Mouse (Mus musculus): ENCODE data around the gene Pla2g1b. TPM values are rescaled to one million over a fixed set of nuclear protein-coding genes. Genes with fewer than 3 reads are reported as not detected.
"Not testable (repeated sequence)": the region's sequence is repeated elsewhere in the genome, so short reads cannot be mapped to it uniquely, and the experiment has no call there.

The Pla2g1b gene
- total RNA-seq, 2 experiments from 2014 or later = not detected

- intact Hi-C loops (cut with DNase I) = not testable (repeated sequence)
- DNase-seq = peak in 1 of 2 experiments; percentile 22
Measured at GRCm38 (mm10) chr5:115442663-115443062, 23.4 kb upstream of the Pla2g1b start.

DNA sequence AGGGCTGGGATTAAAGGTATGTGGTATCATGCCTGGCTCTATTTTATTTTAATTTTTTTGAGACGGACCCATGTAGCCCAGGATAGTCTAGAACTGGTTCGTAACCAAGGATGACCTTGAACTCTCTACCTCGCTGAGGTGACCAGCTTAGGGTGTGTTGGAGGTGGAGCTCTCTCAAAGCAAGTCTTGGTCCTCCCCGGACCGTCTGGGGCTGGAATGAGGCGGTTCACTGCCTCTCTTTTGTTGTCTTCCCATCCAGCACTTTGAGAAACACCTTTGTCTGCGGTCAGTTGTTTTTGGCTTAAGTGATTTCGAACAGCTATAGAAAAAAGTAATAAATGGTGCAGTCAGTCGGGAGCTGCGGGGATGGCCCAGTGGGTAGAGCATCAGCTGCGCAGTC lies 21.9 kb upstream of the Pla2g1b start:
- DNase-seq = no peak
- intact Hi-C loops (cut with DNase I) = no loop called here

DNA sequence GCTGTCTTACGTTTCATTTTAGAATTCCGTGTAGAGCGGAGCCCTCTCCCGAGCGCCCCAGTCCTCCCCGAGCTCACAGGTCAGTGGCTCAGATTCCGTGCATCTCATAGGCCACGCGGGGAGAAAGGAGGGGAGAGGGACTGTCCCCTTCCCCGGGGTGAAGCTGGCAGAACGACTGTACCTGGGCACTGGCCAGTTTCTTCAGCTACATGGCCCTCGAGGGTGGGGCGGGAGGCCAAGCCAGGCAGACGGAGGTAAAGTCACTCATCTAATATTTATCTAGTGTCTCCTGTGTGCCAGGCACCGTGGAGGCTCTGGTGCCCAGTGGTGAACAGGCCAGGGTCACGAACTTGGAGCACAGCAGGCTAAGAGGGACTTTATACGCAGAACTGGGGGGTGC lies 19.0 kb upstream of the Pla2g1b start:
- intact Hi-C loops (cut with DNase I) = no loop called here
- no peak for DNase-seq

GRCm38 (mm10) chr5:115449247-115449646 lies 16.8 kb upstream of the Pla2g1b start:
- DNase-seq = no peak
- intact Hi-C loops (cut with DNase I) = no loop called here

DNA sequence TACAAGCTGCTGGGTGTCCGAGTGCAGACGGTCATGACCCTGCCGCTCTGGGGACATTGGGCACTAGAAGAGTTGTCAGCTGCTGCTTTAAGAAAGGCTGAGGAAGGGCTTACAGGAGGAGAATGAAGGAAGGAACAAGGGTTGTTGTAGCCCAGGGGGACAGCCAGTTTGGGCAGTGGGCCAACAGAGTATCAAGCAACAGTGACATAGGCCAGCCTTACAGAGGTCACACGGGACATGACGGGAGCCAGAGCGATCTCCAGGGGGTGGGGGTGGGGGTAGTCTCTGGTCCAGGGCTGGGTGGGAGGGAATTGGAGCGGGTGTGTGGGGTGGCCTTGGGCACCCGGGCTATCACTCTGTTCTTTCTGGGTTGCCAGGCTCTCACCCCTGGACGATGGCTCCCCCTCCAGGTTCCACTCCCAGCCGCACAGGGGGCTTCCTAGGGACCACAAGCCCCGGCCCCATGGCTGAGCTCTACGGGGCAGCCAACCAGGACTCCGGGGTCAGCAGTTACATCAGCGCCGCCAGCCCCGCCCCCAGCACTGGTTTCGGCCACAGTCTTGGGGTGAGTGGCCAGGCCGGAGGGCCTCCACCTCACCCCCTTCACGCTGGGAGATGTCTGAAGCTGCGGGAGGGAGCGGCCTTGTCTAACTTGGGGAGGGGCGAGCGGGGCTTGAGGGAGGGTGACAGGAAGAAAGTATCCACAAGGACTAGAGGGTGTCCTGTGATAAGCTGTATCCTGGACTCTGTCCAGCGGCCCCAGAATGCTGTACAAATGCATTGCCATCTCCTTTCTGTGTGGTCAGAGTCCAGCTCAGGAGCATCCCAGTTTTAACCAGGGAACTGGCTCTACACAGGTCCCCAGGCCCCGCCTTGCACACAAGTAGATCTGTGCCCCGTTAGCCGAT lies 15.4 kb upstream of the Pla2g1b start:
- DNase-seq = no peak
- intact Hi-C loops (cut with DNase I) = no loop called here

DNA sequence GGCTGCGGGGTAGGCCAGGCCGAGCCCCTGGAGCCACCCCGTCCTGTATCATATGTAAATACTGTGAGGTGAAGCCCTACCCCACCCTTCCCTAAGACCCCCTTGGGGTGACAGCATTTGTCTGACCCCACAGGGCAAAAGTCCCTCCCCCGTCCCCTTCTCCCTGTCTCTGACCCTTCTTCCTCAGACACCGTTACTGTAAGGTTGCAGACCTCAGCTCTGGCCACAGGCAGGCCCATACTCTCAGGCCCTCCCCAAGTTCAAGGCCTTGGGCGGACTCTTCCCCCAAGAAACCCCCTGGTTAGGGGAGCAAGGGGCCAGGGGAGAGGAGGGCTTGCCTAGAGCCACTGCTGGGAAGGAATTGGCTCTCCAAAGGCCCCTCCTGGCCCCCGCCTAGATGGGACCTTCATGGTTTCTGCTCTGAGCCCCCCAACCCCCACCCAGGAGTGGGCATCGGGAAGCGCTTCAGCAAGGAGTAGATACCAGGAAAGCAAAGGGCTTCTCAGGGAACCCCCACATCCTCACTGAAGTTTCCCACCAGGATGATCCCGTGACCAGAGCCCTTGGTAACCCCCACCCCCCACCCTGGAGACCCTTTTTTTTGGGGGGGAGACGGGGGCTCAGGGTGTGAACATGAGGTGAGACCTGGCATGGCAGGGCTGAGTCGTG lies 11.5 kb upstream of the Pla2g1b start:
- intact Hi-C loops (cut with DNase I) = no loop called here
- no peak for DNase-seq

DNA sequence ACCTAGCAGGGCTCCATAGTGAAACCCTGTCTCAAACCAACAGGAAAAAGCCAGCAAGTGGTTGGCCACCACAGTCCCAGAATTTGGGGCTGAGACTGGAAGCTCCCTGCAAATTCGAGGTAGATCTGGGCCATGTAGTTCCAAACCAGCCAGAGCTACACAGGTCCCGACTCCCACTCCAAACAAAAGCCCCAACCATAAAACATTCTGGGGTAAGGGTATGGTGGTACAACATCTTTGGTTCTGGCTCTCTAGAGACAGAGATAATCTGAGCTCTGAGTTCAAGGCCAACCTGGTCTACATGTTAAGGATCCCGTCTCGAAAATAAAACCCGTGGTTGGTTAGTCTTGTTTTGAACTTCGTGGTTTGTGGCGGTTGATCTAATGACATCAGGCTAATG lies 10.2 kb upstream of the Pla2g1b start:
- intact Hi-C loops (cut with DNase I) = no loop called here
- no peak for DNase-seq

DNA sequence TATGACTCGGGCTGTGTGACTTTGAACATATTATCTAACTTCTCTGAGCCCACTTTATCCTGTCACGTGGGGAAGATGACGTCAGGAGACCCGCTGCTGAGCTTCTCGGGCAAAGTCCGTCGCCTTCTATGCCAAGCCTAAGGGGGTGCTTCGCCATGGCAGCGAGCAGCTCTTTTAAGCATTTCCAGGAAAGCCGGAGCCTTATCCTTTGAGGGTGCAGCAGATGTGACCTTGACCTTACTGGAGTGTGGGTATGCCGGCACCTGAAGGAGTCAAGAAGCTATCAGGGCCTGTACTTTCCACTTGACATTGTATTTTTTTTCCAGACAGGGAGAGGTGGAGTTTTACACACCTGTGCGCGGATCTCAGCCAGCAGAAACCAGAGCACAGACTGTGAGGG lies 7.1 kb upstream of the Pla2g1b start:
- intact Hi-C loops (cut with DNase I) = no loop called here
- DNase-seq = no peak

GRCm38 (mm10) chr5:115464408-115465115 lies 1.5 kb upstream of the Pla2g1b start:
- intact Hi-C loops (cut with DNase I) = no loop called here

GRCm38 (mm10) chr5:115469791-115470190 lies 3.7 kb downstream of the Pla2g1b start:
- intact Hi-C loops (cut with DNase I) = no loop called here
- no peak for DNase-seq

More at GRCm38 (mm10) chr5:115464408-115465115, 1.5 kb upstream of the Pla2g1b start:
- no peak for DNase-seq

- intact Hi-C loops (cut with DNase I) = no loop called here
- DNase-seq = peak; percentile 54 to 78
Measured at GRCm38 (mm10) chr5:115470766-115471531, 4.9 kb downstream of the Pla2g1b start.

DNA sequence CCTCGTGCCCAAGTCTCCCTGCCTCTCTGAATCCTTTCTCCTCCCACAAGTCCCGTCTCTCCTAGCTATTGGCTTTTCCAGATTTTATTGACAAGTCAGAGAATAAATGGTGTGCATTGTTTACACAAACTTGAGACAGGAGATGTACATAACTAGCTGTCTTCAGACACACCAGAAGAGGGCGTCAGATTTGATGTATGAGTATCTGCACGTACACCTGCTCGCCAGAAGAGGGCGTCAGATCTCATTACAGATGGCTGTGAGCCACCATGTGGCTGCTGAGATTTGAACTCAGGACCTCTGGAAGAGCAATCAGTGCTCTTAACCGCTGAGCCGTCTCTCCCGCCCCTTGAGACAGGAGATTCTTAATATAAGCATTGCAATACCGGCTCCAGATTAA lies 7.1 kb downstream of the Pla2g1b start:
- intact Hi-C loops (cut with DNase I) = no loop called here
- no peak for DNase-seq

- DNase-seq = no peak
- intact Hi-C loops (cut with DNase I) = no loop called here
Measured at GRCm38 (mm10) chr5:115474174-115474828, 8.2 kb downstream of the Pla2g1b start.

DNA sequence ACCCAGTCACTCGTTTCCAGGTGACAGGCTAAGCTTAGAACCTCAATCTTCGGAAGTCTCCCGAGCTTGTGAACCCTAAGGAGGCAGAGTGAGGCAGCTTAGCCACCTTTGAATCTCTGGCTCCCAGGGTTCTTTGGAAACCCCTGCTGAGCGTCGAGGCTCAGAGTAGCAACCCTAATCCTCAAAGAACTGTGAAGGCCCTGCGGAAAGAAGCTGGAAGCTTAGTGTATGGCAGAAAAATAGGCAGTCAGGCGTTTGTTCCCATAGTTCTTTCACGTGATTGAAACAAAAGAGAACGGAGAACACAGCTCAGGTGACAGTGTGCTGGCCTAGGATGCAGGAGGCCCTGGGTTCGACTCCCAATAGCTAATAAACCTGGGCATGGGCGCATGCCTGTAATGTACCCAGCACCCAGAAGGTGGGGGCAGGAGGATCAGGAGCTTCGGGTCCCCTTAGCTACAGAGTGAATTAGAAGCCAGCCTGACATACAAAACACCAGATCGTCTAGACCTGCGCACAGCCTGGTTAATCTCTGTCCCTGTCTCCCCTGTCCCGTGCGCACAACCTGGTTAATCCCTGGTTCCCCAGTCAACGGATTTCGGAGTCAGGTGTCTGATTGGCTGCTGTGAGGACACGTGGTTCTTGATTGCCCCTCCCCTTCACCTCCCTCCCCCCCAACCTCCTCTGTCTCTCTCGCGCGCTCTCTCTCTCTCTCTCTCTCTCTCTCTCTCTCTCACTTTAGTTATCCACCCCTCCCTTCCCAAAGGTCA lies 9.5 kb downstream of the Pla2g1b start:
- intact Hi-C loops (cut with DNase I) = no loop called here
- DNase-seq = peak in 1 of 2 experiments; percentile 53

DNA sequence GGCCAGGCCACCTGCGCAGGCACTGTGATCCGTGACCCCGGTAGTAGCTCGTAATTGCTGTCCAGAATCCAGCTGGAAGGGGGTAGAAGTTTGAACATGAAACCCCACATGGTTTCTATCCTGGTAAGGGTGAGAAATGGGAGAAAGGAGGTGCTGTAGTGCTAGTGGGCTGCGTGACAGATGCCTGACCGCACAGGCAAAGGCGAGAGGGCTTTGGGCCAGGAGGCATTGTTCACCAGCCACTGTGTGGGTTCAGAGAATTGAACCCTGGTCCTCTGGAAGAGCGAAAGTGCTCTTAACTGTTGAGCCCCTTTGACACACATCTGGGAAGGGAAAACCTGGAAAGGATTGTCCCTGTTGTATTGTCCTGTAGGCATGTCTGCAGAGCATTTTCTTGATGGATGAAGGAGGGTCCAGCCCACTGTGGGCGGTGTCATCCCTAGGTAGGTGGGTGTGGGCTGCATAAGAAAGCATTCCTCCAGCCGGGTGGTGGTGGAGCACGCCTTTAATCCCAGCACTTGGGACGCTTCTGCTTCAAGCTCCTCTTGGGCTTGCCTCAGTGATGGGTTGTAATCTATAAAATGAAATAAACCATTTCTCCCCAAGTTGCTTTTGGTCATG lies 10.2 kb downstream of the Pla2g1b start:
- intact Hi-C loops (cut with DNase I) = no loop called here
- no peak for DNase-seq

DNA sequence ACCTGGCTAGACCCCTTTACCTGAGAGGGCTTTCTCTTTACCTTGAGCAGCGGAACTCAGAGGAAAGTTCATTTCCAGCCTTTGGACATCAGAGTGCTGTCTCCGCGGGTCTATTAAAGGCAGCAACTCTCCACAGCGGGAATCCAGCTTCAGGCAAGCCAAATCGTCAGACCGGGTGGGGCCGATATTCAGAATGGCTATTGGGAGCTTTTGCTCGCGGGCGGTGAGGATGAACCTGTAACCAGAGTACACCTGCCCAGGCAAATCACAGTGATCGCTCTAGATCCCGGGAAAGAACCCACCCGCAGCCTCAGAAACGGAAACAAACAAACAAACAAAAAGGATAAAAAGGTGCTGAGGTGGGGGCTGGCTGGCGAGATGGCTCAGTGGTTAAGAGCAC lies 13.5 kb downstream of the Pla2g1b start:
- intact Hi-C loops (cut with DNase I) = no loop called here
- DNase-seq = no peak

DNA sequence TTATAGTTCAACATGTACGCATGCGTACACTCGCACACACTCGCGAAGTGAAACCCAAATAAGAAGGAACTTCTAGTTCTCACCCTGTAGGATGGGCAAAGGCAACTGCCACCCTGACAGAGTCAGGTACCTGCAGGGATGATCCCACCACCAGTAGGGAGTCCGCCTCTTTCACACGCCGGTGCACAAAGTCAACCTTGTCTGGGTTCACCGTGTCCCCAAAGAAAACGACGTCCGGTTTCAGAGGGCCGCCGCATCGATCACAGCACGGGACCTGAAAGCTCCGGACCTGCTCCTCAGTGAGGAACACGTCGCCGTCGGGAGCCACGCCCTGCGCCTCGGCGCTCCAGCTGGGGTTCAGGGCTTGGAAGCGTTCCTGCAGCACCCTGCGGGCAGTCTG lies 14.0 kb downstream of the Pla2g1b start:
- intact Hi-C loops (cut with DNase I) = no loop called here
- DNase-seq = no peak

GRCm38 (mm10) chr5:115482390-115483265 lies 16.6 kb downstream of the Pla2g1b start:
- DNase-seq = no peak
- intact Hi-C loops (cut with DNase I) = no loop called here

Measured in heart, postnatal 10 days (tissue).